Mouse (Mus musculus): ENCODE results near the gene Clmp.

Clmp gene

DNA sequence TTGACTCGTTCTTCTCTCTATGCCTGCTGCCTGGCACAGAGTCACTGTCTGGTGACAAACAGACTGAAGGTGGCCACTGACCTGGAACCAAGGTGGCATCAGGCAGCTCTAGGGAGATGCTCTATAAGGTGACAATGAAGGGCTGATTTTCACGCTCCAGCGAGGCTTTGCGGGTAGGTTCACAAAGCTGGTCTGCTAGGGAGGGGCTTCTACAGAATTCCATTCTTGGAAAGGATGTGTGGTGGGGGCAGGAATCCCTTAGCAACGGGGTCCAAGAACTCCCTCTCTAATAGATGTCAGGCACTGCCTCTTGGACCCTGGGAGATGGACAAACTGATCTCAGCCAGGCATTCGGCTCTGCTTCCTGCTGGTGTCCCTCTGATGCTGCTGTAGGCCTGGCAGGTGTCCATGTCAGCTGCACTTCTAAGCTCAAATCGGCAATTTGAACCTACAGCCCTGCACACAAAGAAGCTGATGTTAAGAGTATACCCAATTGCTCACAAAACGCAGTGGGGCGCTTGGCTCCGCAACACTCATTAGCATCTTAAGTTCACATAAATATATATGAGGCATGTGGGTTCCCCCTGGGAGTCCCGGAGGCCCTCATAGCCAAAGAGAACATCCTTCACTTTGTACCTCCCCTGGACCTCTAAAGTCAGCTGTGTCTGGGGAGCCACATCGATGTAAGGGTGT, 22.8 kb downstream of the Clmp start:
- H3K27me3 ChIP-seq (ENCODE audit: control insufficient read depth, insufficient read depth, low read length, poor library complexity, severe bottlenecking), result no peaks in the 10 kb centered on the region
- DNase-seq (ENCODE audit: low read depth, low spot score), result no peak
- H3K36me3 ChIP-seq (ENCODE audit: control insufficient read depth, insufficient read depth, low read length, poor library complexity, severe bottlenecking), result no peaks in the 10 kb centered on the region

- DNase-seq (ENCODE audit: low read depth, low spot score), result no peak
- Histone ChIP-seq H3K27me3 (ENCODE audit: control insufficient read depth, insufficient read depth, low read length, poor library complexity, severe bottlenecking) (no peaks in the 10 kb centered on the region), H3K36me3 (ENCODE audit: control insufficient read depth, insufficient read depth, low read length, poor library complexity, severe bottlenecking) (no peaks in the 10 kb centered on the region)
Measured at GRCm38 (mm10) chr9:40709141-40709537, 23.4 kb downstream of the Clmp start.

DNA sequence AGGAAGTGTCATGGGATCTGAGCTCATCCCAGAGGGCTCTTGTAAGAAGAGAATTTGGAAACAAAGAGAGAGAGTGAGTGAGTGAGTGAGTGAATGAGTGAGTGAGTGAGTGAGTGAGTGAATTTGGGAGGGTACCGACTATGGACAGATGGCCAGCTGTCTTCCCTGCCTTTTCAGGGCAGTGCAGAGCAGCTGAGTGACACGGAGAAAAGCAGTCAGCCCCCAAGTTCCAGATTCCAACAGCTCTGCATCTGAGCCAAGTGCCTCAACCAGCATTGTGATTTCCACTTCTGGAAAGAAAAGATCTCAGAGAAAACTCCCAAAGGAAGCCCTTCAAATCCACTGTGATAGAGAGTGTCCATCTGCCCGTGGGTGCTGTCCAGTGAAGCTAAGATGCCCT, 23.8 kb downstream of the Clmp start:
- Histone ChIP-seq H3K36me3 (ENCODE audit: control insufficient read depth, insufficient read depth, low read length, poor library complexity, severe bottlenecking) (no peaks in the 10 kb centered on the region), H3K27me3 (ENCODE audit: control insufficient read depth, insufficient read depth, low read length, poor library complexity, severe bottlenecking) (no peaks in the 10 kb centered on the region)
- no peak for DNase-seq (ENCODE audit: low read depth, low spot score)

DNA sequence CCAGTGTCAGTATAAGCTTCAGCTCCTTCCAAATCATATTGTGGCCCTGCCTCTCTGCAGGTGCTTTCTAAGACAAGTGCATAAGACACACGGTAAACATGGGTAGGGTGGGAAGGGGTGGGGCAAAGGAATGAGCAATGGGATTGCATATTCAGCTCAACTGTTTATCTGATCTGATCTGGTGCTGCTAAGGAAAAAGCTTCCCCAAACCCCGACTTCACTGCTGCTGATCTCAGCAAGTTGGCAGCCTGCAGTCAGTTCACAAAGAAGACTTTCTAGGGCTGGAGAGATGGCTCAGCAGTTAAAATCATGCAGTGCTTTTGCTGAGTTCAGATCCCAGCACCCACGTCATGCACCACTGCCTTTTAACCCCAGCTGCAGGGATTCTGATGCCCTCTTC, 24.2 kb downstream of the Clmp start:
- no peaks in the 10 kb centered on the region for H3K27me3 ChIP-seq (ENCODE audit: control insufficient read depth, insufficient read depth, low read length, poor library complexity, severe bottlenecking)
- H3K36me3 ChIP-seq (ENCODE audit: control insufficient read depth, insufficient read depth, low read length, poor library complexity, severe bottlenecking), result no peaks in the 10 kb centered on the region
- DNase-seq (ENCODE audit: low read depth, low spot score), result no peak

DNA sequence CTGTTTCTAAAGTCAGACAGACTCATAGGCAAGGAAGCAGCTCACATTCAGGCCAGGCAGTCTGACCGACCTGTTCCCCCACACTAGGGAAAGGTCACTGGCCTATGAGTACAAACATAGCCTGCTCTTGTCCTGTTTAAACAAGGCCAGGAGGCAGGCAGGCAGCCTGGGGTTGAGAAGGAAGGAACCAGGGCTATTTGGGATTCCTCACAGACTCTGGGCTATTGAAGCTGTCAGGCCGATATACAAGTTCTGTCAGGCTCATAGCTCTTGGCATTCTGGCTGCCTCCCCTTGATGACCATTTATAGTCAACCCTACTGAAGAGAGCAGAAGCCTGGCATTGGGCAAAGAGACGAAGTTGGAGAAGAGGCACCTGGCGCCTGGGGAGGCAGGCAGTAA, 25.9 kb downstream of the Clmp start:
- no peak for DNase-seq (ENCODE audit: low read depth, low spot score)
- no peaks in the 10 kb centered on the region; the same call in 1 of the 2 replicates for H3K27me3 ChIP-seq (ENCODE audit: control insufficient read depth, insufficient read depth, low read length, poor library complexity, severe bottlenecking)
- H3K36me3 ChIP-seq (ENCODE audit: control insufficient read depth, insufficient read depth, low read length, poor library complexity, severe bottlenecking), result no peaks in the 10 kb centered on the region

DNA sequence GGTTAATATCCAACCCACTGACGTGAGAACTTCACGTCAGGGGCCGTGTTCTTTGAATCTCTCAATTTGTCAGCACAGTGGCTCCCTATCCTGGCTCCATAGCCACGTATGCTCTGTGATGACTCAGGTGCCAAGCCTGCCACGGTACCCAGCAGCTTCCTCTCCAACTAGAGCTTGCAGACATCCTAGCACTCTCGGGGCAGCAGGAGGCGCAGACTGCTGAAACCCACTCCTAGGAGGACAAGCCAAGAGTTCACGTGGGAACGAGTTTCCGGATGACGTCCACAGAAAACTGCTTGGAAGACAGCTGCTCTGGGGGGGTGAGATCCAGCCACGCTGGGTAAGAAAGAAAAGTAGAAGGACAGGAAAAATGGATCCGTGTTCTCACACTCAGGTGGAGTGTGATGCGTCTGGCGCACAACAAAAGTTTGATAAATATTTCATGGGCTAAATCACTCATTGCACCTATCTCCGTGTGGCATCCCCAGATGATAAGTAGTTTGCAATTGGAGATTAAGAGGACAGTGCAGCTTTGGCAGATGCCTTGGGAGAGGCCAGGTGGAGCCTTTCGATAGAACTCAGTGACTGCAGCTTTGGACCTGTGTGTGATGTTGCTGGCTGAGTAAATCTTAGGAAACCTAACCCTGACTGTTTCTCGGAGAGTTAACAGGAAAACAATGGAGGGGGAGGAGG, 31.6 kb downstream of the Clmp start:
- Histone ChIP-seq H3K36me3 (ENCODE audit: control insufficient read depth, insufficient read depth, low read length, poor library complexity, severe bottlenecking) (no peaks in the 10 kb centered on the region), H3K27me3 (ENCODE audit: control insufficient read depth, insufficient read depth, low read length, poor library complexity, severe bottlenecking) (no peaks in the 10 kb centered on the region; the same call in 1 of the 2 replicates)
- no peak for DNase-seq (ENCODE audit: low read depth, low spot score)

- Histone ChIP-seq H3K36me3 (ENCODE audit: control insufficient read depth, insufficient read depth, low read length, poor library complexity, severe bottlenecking) (no peaks in the 10 kb centered on the region), H3K27me3 (ENCODE audit: control insufficient read depth, insufficient read depth, low read length, poor library complexity, severe bottlenecking) (no peaks in the 10 kb centered on the region; the same call in 1 of the 2 replicates)
- no peak for DNase-seq (ENCODE audit: low read depth, low spot score)
Measured at GRCm38 (mm10) chr9:40717875-40718185, 32.1 kb downstream of the Clmp start.

DNA sequence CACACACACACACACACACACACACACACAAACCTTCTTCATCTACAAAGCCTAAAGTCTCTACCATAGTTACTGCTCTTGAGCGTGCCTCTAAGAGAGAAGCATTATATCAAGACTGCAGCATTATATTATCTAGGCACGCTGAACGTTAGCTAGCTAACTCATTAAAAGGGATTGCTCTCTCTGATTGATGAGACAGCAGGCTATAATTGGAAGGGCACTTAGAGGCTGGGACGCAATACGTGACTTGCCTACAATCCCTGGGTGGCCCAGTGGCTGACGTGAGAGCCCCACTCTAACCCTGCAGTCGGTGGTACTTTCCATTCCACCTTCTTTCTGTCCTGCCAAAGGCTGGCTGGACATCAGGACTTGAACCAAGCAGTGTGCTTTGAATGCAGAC, 35.1 kb downstream of the Clmp start:
- H3K27me3 ChIP-seq (ENCODE audit: control insufficient read depth, insufficient read depth, low read length, poor library complexity, severe bottlenecking), result no peaks in the 10 kb centered on the region
- H3K36me3 ChIP-seq (ENCODE audit: control insufficient read depth, insufficient read depth, low read length, poor library complexity, severe bottlenecking), result no peaks in the 10 kb centered on the region
- DNase-seq (ENCODE audit: low read depth, low spot score), result no peak

DNA sequence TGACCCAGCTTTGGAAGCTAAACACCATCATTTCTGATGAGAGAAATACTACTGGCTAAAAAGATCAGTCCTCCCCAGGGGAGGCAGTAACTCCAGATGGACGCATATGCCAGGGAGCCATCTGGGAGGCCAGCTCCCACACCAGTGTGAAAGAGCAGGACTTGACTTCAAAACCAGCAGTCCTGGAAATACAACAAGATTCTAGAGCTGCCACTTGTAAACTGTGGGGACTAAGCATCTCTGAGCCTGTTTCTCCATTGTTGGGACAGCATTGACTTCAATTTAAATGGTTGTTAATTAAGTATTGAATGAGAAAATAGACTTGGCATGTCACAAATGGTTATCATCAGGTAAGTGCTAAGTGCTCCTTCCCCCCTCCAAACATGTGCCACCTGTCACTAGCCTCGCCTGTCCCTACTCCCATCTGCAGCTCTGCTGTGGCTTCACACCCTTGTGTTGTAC, 37.6 kb downstream of the Clmp start:
- no peak for DNase-seq (ENCODE audit: low read depth, low spot score)
- Histone ChIP-seq H3K36me3 (ENCODE audit: control insufficient read depth, insufficient read depth, low read length, poor library complexity, severe bottlenecking) (no peaks in the 10 kb centered on the region), H3K27me3 (ENCODE audit: control insufficient read depth, insufficient read depth, low read length, poor library complexity, severe bottlenecking) (no peaks in the 10 kb centered on the region)

- Histone ChIP-seq H3K27me3 (ENCODE audit: control insufficient read depth, insufficient read depth, low read length, poor library complexity, severe bottlenecking) (no peaks in the 10 kb centered on the region), H3K36me3 (ENCODE audit: control insufficient read depth, insufficient read depth, low read length, poor library complexity, severe bottlenecking) (no peaks in the 10 kb centered on the region)
- DNase-seq (ENCODE audit: low read depth, low spot score), result no peak
Measured at GRCm38 (mm10) chr9:40724978-40725377, 39.2 kb downstream of the Clmp start.

DNA sequence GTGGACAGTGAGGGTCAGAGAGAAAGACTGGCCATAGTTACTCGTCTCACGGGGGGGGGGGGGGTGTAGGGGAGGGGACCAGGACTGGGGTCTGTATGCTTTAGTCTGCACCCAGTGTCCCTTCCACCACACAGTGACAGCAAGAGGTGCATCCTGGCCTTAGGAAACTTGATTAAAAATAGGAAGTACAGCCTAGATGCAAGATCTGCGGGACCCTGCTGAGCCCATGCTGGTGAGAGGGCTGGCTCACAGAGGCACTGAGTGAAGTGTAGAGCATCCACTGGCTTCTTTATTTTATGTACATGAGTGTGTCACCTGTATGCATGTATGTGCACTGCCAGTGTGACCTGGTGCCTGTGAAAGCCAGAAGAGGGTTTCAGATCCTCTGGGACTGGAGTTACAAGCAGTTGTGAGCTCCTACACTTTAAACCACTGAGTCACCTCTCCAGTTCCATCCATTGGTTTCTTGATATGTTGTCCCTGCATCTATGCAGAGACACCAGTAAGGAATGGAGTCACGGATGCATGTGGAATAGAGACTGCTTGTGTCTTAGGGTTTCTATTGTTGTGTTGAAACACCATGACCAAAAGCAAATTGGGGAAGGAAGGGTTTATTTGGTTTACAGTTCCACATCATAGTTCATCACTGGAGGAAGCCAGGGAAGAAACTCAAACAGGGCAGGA, 41.5 kb downstream of the Clmp start:
- Histone ChIP-seq H3K27me3 (ENCODE audit: control insufficient read depth, insufficient read depth, low read length, poor library complexity, severe bottlenecking) (no peaks in the 10 kb centered on the region), H3K36me3 (ENCODE audit: control insufficient read depth, insufficient read depth, low read length, poor library complexity, severe bottlenecking) (no peaks in the 10 kb centered on the region)
- no peak for DNase-seq (ENCODE audit: low read depth, low spot score)

GRCm38 (mm10) chr9:40727824-40728495, 42.2 kb downstream of the Clmp start:
- H3K27me3 ChIP-seq (ENCODE audit: control insufficient read depth, insufficient read depth, low read length, poor library complexity, severe bottlenecking), result no peaks in the 10 kb centered on the region
- no peaks in the 10 kb centered on the region for H3K36me3 ChIP-seq (ENCODE audit: control insufficient read depth, insufficient read depth, low read length, poor library complexity, severe bottlenecking)
- DNase-seq (ENCODE audit: low read depth, low spot score), result no peak

- Histone ChIP-seq H3K36me3 (ENCODE audit: control insufficient read depth, insufficient read depth, low read length, poor library complexity, severe bottlenecking) (no peaks in the 10 kb centered on the region), H3K27me3 (ENCODE audit: control insufficient read depth, insufficient read depth, low read length, poor library complexity, severe bottlenecking) (no peaks in the 10 kb centered on the region)
- no peak for DNase-seq (ENCODE audit: low read depth, low spot score)
Measured at GRCm38 (mm10) chr9:40730302-40730700, 44.5 kb downstream of the Clmp start.

GRCm38 (mm10) chr9:40730701-40731590, 45.2 kb downstream of the Clmp start:
- Histone ChIP-seq H3K36me3 (ENCODE audit: control insufficient read depth, insufficient read depth, low read length, poor library complexity, severe bottlenecking) (no peaks in the 10 kb centered on the region), H3K27me3 (ENCODE audit: control insufficient read depth, insufficient read depth, low read length, poor library complexity, severe bottlenecking) (no peaks in the 10 kb centered on the region)
- peak; percentile 41 for DNase-seq (ENCODE audit: low read depth, low spot score)
